Mouse (Mus musculus): ENCODE measurements at regions not wholly inside any gene's neighbourhood (a gene's known extent, or its start where the extent isn't known, plus 50 kb on each side); places are given as distances from the start of the nearest gene placed in this dataset.
A peak's percentile ranks its signal among the peaks of the same experiment; 100 is the strongest.

DNA sequence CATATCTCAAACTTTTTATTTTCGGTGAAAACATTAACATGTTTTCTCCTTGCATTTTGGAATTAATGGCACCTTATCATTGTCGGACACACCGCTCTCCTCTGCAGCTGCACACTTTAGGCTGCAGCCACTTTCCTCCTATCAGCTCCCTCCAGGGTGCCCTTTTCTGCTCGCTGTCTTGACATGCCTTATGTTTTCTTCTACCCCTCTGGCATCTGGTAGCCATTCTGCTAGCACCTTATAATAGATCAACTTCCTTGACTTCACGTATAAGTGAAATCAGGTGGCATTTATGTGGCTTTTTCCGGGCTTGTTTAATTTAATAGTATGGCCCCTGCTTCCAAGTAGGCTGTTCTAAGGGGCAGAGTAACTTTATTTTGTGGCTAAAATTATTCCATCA, 747.8 kb downstream of the Slitrk6 start:
- no peak for DNase-seq (ENCODE audit: low spot score in 2 of 2)

DNA sequence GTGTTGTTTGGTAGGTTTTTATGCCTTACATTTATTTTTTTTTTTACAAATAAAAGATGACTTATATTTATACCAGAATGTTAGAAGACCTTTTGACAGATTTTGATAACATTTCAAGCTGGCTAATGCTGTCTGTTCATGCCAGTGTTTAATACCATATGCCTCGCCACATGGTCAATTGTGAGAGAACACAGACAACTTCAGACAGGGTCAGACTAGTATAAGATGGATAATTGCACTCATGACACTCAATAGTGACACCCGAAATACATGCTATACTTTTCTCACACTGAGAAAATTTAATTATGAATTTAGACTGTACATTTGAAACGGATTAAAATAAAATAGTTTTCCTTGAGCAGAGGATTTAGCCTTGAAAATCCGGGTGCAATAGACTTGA, 769.9 kb downstream of the Slitrk6 start:
- DNase-seq (ENCODE audit: low spot score in 2 of 2): no peak

DNA sequence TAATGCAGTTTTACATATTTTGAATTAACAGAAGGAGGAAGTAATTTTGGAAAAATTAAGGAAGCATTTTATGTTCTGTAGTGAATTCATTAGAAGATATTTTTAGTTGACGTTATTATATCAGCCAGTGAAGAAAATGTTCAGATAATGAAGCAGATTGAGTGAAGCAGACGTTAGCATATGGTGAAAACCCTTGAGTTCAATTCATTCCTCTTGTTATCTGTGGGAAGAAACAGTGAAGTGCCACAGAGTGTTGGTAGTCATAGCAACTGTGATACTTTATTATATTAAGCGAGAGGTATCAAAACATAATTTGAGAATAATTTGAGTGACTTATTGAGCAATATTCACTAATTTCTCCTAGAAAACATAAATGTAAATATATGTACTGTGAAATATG, 796.9 kb downstream of the Slitrk6 start:
- no peak for DNase-seq (ENCODE audit: low spot score in 2 of 2)

DNA sequence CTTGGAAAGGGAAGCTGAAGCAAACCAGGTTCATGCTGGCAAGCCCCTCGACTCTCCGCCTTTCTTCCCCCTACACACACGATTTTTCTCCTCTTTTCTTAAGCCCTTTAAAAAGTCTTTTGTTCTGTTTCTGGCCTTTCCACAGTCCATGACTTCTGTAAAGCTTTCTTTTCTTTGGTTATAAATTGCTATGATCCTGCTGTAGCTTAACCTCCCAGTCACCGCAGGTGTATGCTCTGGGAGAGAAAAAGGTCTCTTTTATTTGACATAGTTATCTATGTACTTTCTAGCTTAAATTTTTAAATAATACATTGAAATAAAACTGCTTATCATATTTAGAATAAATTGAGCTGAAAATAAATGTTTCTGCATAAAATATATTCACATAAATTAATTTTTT, 813.0 kb downstream of the Slitrk6 start:
- no peak for DNase-seq (ENCODE audit: low spot score in 2 of 2)

DNA sequence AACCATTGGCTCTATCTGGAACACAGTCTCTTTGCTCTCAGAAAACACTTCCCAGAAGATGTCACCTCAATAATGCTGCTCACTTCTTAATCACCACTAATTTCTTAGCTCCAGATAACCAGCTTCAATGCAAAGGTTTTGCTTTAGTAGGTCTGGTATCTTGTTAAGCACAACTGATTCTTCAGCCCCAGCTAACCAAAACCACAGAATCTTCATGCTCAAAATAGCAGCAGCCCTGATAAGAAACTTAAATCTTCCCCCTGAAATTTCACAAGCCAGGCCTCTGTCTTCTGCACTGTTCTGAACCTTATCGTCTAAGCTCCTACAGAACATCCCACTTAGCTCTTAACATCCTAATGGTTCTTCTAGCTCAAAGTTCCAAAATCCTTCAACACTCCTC, 813.8 kb downstream of the Slitrk6 start:
- DNase-seq (ENCODE audit: low spot score in 2 of 2): peak in 1 of 2 experiments; percentile 1

DNA sequence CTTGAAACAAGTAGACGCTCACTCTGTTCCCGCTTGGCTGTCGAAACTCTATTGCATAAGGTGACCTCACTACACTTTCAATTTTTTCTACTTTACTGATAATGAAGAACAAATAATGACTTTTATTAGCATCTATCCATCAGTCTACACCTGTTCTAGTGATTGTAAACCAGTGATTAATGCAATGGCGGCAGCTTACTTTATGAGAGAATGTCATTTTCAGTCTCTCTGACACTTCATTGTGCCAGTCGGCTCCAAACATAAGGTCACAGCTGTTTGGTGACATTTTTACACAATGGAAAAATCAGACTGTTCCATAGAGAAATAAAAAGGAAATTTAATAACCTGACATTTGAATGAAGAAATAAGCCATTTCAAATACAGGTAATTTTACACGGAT, 817.5 kb downstream of the Slitrk6 start:
- no peak for DNase-seq (ENCODE audit: low spot score in 2 of 2)

DNA sequence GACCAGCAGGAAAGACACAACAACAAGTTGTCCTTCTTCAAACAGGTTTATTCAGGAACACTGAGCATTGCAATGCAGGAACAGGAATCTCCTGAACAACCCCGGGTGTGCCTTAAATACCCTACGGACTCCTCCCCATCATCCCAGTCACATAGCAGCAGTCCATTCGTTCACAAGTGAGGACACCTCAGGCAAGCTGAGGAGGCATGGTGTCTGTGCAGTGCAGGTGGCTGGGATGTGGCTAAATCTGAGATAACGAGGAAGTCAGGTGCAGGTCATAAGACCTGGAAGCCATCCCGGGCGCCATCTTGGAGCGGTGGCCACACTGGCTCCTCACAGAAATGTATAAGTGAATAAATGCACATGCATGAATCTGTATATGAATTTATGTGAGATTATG, 826.0 kb downstream of the Slitrk6 start:
- no peak for DNase-seq (ENCODE audit: low spot score in 2 of 2)

DNA sequence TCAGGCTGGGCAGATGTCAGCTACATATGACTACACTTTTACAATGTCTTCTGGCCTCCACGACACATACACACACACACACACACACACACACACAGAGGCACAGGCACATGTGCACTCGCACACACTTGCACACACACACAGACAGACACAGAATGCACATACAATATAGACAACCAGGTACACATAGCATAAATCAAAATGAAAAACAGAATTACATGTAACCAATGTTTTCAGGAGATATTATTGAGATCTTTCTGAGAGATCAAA, 863.1 kb downstream of the Slitrk6 start:
- DNase-seq (ENCODE audit: low spot score in 2 of 2): no peak

DNA sequence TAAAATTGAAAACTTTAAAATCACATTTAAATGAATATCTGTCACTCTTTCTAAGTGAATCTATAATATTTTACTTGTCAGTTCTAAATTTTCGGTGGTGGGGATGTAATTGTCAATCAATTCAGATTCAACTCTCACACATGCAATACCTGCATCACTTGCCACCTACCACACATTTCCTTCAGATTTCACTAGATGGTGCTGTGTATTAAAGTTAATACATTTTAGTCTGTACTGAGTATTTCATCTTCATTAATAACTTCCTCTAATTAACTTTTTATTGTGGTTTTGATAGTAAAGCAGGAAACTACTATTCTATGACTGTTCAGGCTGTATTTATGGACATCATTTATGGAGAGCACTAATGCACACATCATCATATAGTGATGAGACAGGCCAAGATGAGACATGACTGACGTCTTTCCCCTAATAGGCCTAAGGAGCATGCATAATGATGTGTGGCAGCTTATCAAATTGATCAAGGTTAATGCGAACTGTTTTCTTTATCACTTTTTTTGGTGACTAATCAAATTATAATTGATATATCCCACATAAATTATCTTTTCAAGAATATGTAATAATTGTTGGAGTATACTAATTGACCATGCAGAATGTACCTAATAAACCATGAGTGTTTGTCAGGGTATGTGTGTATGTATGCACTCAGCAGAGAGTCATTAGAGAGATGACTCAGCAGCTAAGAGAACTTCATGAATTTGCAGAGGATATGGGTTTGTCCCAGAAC, 863.6 kb downstream of the Slitrk6 start:
- DNase-seq (ENCODE audit: low spot score in 2 of 2): peak in 1 of 2 experiments; percentile 3

DNA sequence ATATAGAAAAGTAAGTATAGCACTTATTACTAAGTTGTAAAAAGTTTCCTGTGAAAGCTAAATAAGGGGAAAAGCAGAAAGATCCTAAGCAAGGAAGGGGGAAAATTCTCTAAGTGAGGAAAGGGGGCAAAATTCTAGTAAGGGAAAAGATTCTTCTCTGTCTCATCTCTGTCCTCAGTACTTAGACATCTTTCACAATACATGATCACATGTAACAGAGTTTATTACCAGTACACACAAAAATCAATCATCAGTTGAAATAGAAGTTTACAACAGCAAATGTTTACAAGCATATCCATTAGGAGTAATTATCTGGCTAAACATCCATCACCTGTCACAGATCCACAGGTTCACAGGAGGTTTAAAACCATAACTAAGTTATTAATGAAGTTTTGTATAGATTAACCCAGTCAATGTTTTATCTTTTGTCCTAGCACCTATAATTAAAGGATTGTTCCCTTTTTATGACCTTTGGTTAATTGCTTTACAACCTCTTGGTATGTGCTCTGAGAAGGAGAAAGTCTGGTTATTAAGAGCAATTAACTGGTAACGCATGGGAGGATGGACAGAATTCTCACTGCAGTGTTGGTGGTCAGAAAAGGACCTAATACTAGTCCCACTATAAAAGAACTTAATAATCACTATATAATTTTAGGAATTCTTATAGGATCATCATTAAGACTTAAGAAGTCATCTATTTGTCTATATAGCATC, 877.8 kb downstream of the Slitrk6 start:
- no peak for DNase-seq (ENCODE audit: low spot score in 2 of 2)

DNA sequence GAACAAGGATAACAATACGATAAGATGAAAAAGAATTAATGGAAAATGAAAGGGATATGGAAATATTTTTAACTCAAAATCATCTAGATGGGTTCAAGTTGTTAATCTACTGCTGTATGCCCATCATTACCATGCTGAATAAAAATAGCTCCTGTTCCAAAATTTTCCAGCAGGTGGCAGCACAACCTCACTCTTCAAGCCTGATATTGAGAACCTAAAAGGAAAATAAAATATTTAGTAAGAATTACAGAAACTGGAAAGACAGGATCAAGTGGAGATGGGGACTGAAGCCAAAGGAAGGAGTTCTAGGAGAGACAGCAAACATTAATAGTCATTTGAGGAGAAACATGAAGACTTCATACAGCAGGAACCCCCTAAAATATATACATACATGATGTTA, 880.7 kb downstream of the Slitrk6 start:
- peak; percentile 38 to 68 for DNase-seq (ENCODE audit: low spot score in 2 of 2)

DNA sequence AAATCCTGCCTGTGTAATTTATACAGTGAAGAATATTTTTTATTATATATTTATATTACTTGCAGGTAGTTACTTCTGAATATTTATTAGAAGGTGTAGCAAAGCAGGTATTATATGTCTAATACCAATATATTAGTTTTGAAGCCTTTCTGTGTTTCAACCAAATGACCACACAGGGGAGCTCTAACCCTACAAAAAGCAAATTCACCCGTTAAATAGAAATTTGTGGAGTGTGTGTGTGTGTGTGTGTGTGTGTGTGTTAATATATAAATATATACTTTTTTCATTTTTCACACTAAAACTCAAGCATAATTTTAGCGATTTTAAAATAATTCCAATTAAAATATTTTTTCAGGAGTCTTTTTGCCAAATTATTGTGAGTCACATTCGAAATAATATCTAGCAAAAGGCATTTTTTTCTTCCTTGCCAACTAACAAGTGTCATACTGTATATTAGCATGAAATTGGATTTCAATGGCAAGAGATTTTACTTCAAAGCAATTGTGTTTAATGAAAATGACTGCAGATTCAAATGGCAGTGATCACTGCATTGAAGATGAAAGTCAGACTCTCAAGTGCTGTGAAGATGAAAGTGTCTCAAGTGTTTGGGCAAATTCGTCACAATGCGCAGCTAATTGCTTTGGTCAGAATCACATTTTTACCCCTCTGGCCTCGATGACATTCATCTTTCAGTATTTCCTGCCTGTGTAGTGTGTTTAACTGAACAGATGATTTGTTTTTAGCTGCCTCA, 914.4 kb downstream of the Slitrk6 start:
- DNase-seq (ENCODE audit: low spot score in 2 of 2): peak in 1 of 2 experiments; percentile 14

DNA sequence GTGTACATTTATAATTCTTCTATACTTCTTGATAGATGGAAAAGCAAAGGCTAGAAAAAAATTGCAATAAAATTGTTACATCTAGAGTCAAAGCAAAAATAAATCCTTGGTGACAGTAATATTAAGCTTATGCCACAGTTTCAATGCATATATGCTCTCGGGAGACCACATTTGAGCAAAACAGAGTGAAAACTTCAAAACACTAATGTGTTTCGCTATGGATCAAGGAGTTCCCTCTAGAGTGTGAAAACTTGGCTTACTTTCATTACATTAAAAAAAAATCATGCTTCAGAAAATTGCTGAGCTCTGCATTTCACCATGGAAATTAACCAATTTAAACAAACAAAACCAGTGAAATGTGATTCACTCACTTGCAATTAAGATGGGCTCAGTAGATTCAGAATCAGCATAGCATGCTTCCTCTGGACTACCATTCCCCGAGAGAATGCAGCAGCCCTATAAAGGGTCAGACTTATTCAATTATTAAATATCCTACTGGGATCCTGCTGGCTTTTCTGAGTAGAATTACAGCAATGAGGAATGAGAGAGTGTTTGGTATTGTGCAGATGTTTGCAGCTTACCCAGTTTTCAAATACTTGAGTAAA, 888.7 kb upstream of the Slitrk1 start:
- DNase-seq (ENCODE audit: low spot score in 2 of 2): no peak

DNA sequence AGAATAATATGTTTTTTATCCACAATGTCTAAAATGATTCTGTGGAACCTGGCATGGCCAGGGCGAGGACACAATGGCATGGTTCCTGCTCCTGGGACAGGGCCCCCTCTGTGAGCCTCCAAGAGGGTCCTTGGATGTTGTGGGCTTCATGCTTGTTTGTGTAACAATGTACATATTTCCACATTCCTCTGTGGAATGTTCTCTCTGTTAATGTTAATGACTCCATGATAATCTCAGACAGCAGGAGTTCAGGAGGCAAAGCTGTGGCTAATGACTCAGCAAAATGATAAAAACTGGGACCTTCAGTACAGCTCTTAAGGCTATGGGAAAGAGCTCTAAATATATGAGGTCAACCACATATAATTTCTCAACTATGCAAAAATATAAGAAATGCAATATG, 858.3 kb upstream of the Slitrk1 start:
- DNase-seq (ENCODE audit: low spot score in 2 of 2): no peak

DNA sequence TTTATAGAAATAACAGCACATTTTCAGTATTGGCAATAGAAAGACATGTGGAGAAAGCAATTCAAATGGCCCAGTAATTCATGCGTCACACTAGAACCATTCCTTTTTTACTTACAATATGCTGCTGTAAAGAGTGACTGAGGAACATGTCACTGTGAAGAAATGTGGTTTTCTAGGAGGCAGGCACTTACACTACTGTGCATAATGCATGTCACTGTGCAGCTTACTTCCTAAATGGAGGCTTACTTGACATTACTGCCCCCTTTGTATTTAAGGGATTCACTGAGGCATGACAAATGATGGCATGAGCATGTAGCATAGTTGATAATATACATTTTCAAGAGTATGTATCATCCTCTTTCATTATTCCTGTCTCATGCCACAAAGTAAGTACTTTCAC, 846.9 kb upstream of the Slitrk1 start:
- DNase-seq (ENCODE audit: low spot score in 2 of 2): no peak
